Mouse (Mus musculus) right cerebral cortex, postnatal 25 days (tissue): ENCODE measurements around the gene Eya4.

Experiments used
- DNase-seq: peaks from one replicate; pipeline ENCODE4 v3.0.0; 2022

The Eya4 gene

GRCm38 (mm10) chr10:23150401-23150800, 200.2 kb downstream of the Eya4 start:
- DNase-seq, result no peak

DNA sequence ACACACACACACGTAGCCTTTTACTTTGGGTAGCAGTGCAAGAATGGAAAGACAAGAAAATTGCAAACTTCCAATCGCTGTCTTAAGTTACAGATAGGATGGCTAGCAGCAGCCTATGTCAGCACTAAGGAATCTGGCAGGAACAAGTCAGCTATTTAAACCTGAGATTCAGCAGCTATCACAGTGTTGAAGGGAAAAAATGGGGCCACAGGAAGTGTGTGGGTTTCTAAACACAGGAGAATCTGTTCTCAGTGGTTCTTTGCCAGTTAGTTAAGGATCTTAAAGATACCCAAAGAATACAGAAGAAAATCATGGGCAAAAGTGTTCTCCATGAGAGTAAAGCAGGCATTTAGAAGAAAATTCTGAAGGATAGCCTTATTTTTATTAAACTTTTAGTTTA, 206.0 kb downstream of the Eya4 start:
- peak; percentile 18 for DNase-seq

DNA sequence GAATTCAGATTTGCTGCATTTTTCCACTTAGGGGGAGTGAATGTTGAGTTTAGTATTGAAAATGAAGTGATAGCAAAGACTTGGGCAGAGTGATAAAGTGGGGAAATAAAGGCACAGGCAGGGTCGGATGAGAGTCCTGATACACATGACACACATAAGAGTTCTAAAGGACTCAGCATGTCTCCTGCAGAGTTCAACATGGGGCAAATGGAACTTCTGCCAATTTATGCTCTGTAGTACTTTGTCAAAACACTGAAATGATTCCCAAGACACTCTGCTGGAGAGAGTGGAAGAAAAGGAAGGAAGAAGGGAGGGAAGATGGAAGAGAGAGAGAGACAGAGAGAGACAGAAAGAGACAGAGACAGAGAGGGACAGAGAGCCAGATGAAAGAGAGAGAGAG, 222.6 kb downstream of the Eya4 start:
- no peak for DNase-seq

DNA sequence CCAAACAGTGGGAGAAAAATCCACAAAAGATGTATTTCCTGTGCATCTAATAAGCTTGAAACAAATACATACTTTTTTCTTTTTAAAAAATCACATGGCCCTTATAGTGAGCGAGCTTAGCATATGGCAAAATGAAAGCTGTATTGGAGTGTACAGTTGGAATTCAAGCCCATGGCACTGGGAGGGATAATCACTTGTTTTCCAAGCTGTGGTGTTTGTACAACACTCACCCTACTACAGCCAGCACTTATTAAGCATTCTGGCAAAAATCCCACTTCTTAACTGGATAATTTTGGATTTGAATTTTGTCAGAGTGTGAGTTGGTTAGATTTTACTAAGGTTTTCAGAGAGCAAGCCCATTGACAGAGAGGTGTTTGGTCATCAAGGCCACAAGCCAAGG, 223.4 kb downstream of the Eya4 start:
- DNase-seq, result no peak

- no peak for DNase-seq
These were observed 224.1 kb downstream of the Eya4 start for GRCm38 (mm10) chr10:23126529-23126928.

GRCm38 (mm10) chr10:23120437-23120836, 230.1 kb downstream of the Eya4 start:
- no peak for DNase-seq

DNA sequence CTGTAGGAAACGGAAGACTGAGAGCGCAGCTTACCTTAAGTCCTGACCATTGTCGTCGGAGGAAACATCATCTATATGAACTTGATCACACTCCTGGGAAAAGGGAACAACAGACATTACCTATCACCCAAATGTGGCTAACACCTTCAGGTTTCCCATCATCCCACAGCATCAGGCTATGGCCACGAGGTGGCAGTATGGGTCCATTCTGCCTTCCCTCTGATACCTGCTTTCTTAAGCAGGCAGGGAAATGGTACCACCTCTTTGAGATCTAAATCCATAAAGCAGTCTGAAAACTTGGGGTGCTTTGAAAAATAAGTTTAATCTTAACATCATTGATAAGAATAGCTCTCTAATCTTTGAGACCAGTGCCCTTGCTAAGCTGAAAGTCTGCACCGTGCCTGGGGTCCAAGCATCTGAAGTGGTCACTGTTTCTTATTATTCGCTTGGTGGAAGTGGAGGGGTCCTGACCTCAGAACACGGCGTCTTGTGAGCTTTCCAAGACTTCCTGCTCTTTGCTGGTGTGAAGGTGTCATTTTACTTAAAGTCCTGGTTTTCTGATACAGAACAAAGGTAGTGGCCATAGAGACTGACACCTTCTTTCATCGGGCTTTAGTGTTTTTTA, 233.7 kb downstream of the Eya4 start:
- DNase-seq, result peak; percentile 75

GRCm38 (mm10) chr10:23116063-23116462, 234.5 kb downstream of the Eya4 start:
- DNase-seq, result no peak

GRCm38 (mm10) chr10:23115321-23115720, 235.3 kb downstream of the Eya4 start:
- no peak for DNase-seq

- DNase-seq, result no peak
These were observed 242.5 kb downstream of the Eya4 start for GRCm38 (mm10) chr10:23108122-23108521.

DNA sequence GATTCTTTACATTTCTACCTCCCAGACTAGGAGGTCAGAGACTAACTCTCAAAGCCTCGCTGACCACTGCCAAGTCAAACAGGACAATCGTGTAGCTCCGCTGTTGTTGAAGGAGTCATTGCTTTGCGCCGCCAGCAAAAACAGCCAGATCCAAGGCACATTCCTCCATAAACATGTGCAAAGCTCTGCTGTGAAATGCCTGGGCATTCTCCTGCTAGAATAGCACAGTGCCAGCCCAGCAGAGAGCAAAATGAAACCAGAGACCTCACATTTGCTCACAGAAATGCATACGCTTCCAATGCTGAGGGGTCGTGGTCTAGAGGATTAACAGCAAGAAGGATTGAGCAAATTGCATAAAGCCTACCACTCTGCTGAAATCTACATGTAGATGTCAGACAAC, 258.1 kb downstream of the Eya4 start:
- no peak for DNase-seq

DNA sequence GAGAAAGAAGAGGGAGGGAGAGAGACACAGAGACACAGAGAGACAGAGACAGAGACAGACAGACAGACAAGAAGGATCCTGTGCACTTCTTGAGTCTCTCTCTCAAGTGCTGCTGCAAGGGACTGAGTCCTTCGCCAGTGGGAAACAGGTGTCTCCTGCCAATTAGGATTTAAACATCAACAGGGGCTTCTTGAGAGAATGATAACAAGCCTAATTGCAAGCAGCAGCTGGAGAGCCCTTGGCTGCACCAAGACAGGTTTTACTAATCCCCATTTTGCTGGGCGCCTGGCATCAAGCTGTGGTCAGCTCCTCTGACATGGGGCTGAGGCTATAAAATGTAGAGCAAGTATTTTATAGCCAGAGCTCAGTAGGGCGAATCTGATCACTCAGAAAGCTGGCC, 259.0 kb downstream of the Eya4 start:
- no peak for DNase-seq

- no peak for DNase-seq
These were observed 260.3 kb downstream of the Eya4 start for GRCm38 (mm10) chr10:23090323-23090722.

DNA sequence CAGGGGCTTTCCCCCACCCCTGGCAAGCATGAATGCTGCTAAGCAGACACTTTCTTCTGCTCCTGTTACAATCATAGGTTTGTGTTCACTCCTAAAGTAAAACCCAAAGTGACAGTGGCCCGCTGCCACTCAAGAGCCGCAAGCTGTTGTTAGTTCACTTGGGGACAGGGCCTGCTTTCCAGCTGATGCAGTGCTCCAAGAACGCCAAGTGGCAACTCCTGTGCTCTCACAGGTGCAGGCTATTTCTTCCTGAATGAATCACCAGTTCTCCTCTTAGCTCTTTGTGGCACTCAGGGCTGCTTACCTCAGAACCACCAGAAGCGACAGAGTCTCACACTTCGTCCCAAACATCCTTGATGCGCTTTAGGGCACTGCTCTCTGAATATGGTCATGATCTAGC, 261.3 kb downstream of the Eya4 start:
- DNase-seq, result no peak

GRCm38 (mm10) chr10:23088764-23089163, 261.8 kb downstream of the Eya4 start:
- DNase-seq, result no peak

DNA sequence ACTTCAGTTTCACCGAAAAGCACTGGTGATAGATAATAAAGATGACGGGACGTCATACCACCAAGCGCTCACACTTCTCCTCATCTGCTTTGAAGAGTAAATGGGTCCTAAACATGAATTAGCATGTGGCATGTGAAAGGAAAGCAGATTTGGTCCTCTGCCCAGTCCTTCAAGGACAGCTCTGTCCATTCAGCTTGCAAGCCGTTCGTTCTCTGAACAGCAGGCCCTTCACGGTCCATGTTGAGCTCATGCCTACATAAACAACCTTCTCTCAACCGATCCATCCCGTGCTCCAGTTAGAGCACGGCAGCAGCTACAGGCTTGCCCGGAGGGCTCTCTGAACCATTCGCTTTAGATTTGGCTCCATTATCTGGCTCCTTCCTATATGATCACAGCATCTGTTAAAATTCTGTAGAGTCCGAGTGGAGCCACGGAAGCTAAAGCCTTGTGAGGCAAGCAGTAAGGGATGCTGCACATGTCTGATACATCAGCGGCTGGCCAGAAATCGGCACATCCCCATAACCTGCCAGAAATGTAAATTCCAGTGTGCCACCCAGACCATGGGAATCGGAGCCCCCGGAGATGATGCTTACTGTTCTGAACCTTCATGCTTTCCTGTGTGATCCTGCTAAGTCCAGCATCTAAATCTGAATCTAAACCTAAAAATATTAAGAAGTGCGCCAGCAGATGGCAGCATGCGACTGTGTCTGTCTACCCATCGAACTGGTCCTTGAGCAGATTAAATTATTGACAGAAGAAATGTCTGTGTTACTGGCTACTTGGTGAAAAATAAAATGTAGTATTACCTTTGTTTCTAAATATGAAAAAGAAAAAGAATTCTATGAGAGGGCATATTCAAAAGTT, 264.0 kb downstream of the Eya4 start:
- peak; percentile 61 for DNase-seq

DNA sequence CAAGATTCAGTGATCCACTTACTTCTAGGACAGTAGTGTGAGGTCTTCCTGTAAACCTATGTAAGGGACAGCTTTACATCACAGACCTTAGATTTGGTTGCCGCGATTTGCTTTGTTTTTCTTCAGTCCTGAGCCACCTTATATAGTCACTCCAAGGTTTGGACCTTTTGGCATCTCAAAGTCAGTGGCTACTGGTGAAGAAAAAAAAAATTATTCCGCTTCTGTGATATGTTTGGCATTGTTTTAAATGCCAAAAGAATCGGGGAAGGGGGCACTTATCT, 269.1 kb downstream of the Eya4 start:
- no peak for DNase-seq

DNA sequence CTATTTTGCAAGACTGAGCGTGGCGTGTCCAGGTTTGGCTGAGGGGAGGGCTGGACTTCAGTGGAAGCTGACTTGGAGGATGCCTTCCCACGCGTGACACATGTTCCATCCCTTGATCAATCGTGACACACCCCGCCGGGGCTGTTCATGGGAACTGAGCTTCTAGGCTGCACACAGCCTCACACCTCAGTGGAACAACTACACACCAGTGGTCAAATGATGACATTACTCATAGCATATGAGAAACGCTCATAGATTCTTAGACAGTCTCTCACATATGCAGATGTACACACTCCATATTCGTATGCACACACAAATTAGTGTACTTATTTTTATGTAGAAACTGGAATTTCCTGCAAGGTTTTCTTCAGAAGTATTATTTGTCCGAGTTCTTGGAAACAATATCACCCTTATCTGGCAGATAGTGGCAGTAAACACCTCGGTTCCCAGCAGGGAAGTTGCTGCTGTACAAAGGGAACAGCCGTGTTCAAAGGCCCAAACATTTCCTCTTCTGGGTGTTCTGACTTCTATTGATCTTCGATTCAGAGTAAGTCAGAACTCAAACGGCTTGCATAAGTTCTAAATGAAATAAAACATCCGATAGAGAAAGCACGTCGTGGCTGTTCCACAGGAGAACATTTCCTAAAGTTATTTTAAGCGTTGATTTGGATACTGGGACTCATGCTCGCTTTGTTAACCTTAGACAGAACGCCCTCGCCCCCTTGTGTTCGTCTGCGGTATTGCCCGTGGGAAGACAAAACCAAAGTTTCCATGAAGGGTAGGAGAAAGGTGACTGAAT, 269.6 kb downstream of the Eya4 start:
- peak; percentile 70 for DNase-seq

- DNase-seq, result no peak
These were observed 273.7 kb downstream of the Eya4 start for GRCm38 (mm10) chr10:23076691-23077385.

DNA sequence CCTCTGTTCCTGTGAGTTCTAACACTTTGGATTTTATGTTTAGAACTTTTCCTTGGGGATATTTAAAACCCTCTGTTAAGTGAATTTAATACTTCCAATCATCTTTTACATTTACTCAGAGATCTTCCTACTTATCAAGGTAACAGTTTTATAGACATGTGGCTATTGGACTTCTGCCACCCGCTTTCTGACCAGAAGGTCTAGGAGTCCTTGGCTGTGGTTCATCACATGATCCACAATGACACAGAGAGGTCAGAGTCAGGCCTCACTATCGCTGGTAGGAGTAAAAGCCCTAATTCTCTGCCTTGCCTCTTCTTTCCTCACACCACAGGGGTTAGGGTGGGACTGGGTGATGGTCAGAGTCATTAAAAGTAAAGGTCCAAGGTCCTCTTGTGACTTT, 277.2 kb downstream of the Eya4 start:
- no peak for DNase-seq

GRCm38 (mm10) chr10:23063637-23064036, 286.9 kb downstream of the Eya4 start:
- no peak for DNase-seq

- no peak for DNase-seq
These were observed 287.9 kb downstream of the Eya4 start for GRCm38 (mm10) chr10:23062719-23063118.

GRCm38 (mm10) chr10:23060694-23061060, 289.9 kb downstream of the Eya4 start:
- no peak for DNase-seq
